Mouse (Mus musculus): ENCODE results near the gene Stxbp1. TPM values are rescaled to one million over a fixed set of nuclear protein-coding genes. Genes with fewer than 3 reads are reported as not detected.

Stxbp1 gene
- total RNA-seq, 2 experiments from 2014 or later, result 11.0 to 11.7 TPM

Other genes with a start within 250 kb of the Stxbp1 start
- 100 to 1,000 TPM; 104 to 110 TPM for gene St6galnac6, start 247.5 kb downstream of the Stxbp1 start, total RNA-seq (2021)
- 100 to 1,000 TPM; 733 to 743 TPM for gene Ak1, start 225.5 kb downstream of the Stxbp1 start, total RNA-seq (2021)
- gene Eng, start 200.7 kb downstream of the Stxbp1 start, total RNA-seq (2021), result 100 to 1,000 TPM; 126 to 140 TPM
- gene Fpgs, start 143.1 kb downstream of the Stxbp1 start, total RNA-seq (2021), result 1 to 10 TPM; 4.2 to 6.0 TPM
- 10 to 100 TPM; 23.4 to 26.4 TPM for gene Cdk9, start 134.2 kb downstream of the Stxbp1 start, total RNA-seq (2021)
- gene Sh2d3c, start 126.2 kb downstream of the Stxbp1 start, total RNA-seq (2021), result 10 to 100 TPM; 20.7 to 25.4 TPM
- not detected for gene 6330409D20Rik, start 106.2 kb downstream of the Stxbp1 start, total RNA-seq (2021)
- 1 to 10 TPM; 8.1 to 8.3 TPM for gene Tor2a, start 90.0 kb downstream of the Stxbp1 start, total RNA-seq (2021)
- gene Ttc16, start 71.6 kb downstream of the Stxbp1 start, total RNA-seq (2021), result under 1 TPM; 0.10 to 0.17 TPM
- gene Ptrh1, start 71.5 kb downstream of the Stxbp1 start, total RNA-seq (2021), result 1 to 10 TPM; 2.6 to 4.2 TPM
- not detected for gene Cfap157, start 62.8 kb downstream of the Stxbp1 start, total RNA-seq (2021)
- gene Fam129b, start 28.9 kb upstream of the Stxbp1 start, total RNA-seq (2021), result 10 to 100 TPM; 23.8 to 31.9 TPM
- gene Rpl12, start 114.3 kb upstream of the Stxbp1 start, total RNA-seq (2021), result 10 to 100 TPM; 54.8 to 58.8 TPM
- 10 to 100 TPM; 12.4 to 16.4 TPM for gene Lrsam1, start 114.4 kb upstream of the Stxbp1 start, total RNA-seq (2021)
- 10 to 100 TPM; 14.6 to 16.0 TPM for gene Slc2a8, start 134.8 kb upstream of the Stxbp1 start, total RNA-seq (2021)

All from heart, postnatal 25 days (tissue).